Mouse (Mus musculus) CH12.LX (cell line): ENCODE results near the gene Hbs1l. TPM values are rescaled to one million over a fixed set of nuclear protein-coding genes. Genes with fewer than 3 reads are reported as not detected.

Experiments
- DNase-seq: peaks from one replicate; pipeline ENCODE4 v3.0.0-alpha.2; 2013; ENCODE audit errors: extremely low read depth
- H3K27ac ChIP-seq: 2 replicates; pipeline ENCODE4 v1.5.1; 2012; ENCODE audit warnings: low read depth, mild to moderate bottlenecking, control low read depth, moderate library complexity; ENCODE audit not compliant: insufficient read depth
- H3K27me3 ChIP-seq: replicated peaks from 2 replicates; pipeline ENCODE3; 2012; ENCODE audit warnings: inconsistent platforms
- H3K36me3 ChIP-seq, 2 experiments: replicated peaks in 1 of 2; 2 replicates each; pipeline versions ENCODE3 to v1.6.1; 2012; ENCODE audit warnings: inconsistent platforms in 1 of 2, low read length in 1 of 2, mild to moderate bottlenecking in 1 of 2, mixed read lengths in 1 of 2, moderate library complexity in 1 of 2; ENCODE audit not compliant: control insufficient read depth in 1 of 2, insufficient read depth in 1 of 2
- H3K4me1 ChIP-seq, 2 experiments: 2 replicates each; pipeline ENCODE4 v1.6.1; 2012; ENCODE audit warnings: inconsistent platforms in 1 of 2, moderate library complexity in 1 of 2; ENCODE audit not compliant: insufficient read depth in 2 of 2, control insufficient read depth in 1 of 2
- H3K4me2 ChIP-seq: 2 replicates; pipeline ENCODE4 v1.6.1; 2012; ENCODE audit warnings: low read depth, mild to moderate bottlenecking, control low read depth; ENCODE audit not compliant: poor library complexity, insufficient read depth, severe bottlenecking
- H3K4me3 ChIP-seq, 3 experiments: fragments of 150-350 bp in 1 of 3; sonication (generic) in 1 of 3; replicated peaks in 1 of 3; 2 replicates each; pipeline versions ENCODE3 to v1.5.1; 2011 to 2012; ENCODE audit warnings: low read depth in 2 of 3, low read length in 2 of 3, mild to moderate bottlenecking in 2 of 3, moderate library complexity in 2 of 3, control low read depth in 1 of 3, improper control_type of control experiment in 1 of 3, inconsistent platforms in 1 of 3, mixed read lengths in 1 of 3; ENCODE audit not compliant: poor library complexity in 1 of 3
- H3K79me2 ChIP-seq: replicated peaks from 2 replicates; pipeline ENCODE4 v1.6.1; 2012; ENCODE audit warnings: mild to moderate bottlenecking, moderate library complexity; ENCODE audit not compliant: control insufficient read depth, poor library complexity, insufficient read depth, severe bottlenecking; ENCODE audit errors: extremely low read depth
- H3K9ac ChIP-seq: 2 replicates; pipeline ENCODE4 v1.6.1; 2012; ENCODE audit warnings: low read depth, mild to moderate bottlenecking, control low read depth, moderate library complexity; ENCODE audit not compliant: insufficient read depth
- H3K9me3 ChIP-seq: replicated peaks from 2 replicates; pipeline ENCODE3; 2012; ENCODE audit warnings: low read length, inconsistent platforms, mixed read lengths
- EP300 ChIP-seq: IDR thresholded peaks from 2 replicates; pipeline ENCODE4 v1.6.1; 2011; ENCODE audit warnings: low read length, improper control_type of control experiment
- ETS1 ChIP-seq: conservative IDR thresholded peaks from 2 replicates; pipeline ENCODE4 v1.6.1; 2012; ENCODE audit warnings: low read depth, mild to moderate bottlenecking, inconsistent platforms, low read length, improper control_type of control experiment, moderate library complexity
- GABPA ChIP-seq: IDR thresholded peaks from 2 replicates; pipeline ENCODE4 v1.6.1; 2012; ENCODE audit warnings: low read depth, low read length, improper control_type of control experiment, inconsistent platforms; ENCODE audit not compliant: insufficient replicate concordance
- HCFC1 ChIP-seq: IDR thresholded peaks from 2 replicates; pipeline ENCODE4 v1.6.1; 2012; ENCODE audit warnings: low read depth, mild to moderate bottlenecking, inconsistent platforms, low read length, improper control_type of control experiment
- MEF2A ChIP-seq: IDR thresholded peaks from 2 replicates; pipeline ENCODE4 v1.6.1; 2014; ENCODE audit warnings: low read depth, mild to moderate bottlenecking, inconsistent platforms, low read length, improper control_type of control experiment, borderline replicate concordance
- RCOR1 ChIP-seq: conservative IDR thresholded peaks from 2 replicates; pipeline ENCODE4 v1.6.1; 2012; ENCODE audit warnings: low read depth, mild to moderate bottlenecking, inconsistent platforms, low read length, improper control_type of control experiment
- SIN3A ChIP-seq: IDR thresholded peaks from 2 replicates; pipeline ENCODE4 v1.6.1; 2012; ENCODE audit warnings: low read length, improper control_type of control experiment, inconsistent platforms
- USF1 ChIP-seq: IDR thresholded peaks from 2 replicates; pipeline ENCODE4 v1.6.1; 2014; ENCODE audit warnings: low read depth, mild to moderate bottlenecking, inconsistent platforms, low read length, improper control_type of control experiment
- dilution Hi-C: fragments of 300-500 bp; cut with MboI; formaldehyde crosslinking; loops from 2 replicates; pipeline ENCODE4 v1.14.3; 2020; ENCODE audit warnings: low sequenced_read_pairs; ENCODE audit not compliant: extremely low pct_unique_long_range_greater_than_20kb, extremely low pct_ligation_motif_present
- in situ Hi-C: fragments of 300-500 bp; cut with MboI; formaldehyde crosslinking; loops from 3 replicates; pipeline ENCODE4 v1.14.3; 2019; ENCODE audit warnings: low sequenced_read_pairs, low pct_ligation_motif_present, low pct_unique_long_range_greater_than_20kb, mixed read lengths
- polyA plus RNA-seq: library from polyadenylated mRNA; unstranded; fragments of >175 nt; gene quantifications from 2 replicates; pipeline ENCODE4 v1.2.1, GENCODE M21; 2012; ENCODE audit warnings: low read depth; ENCODE audit not compliant: insufficient read length
- total RNA-seq, 2 experiments: library from RNA; depleted of rRNA; stranded (reverse); fragments of 300-350 nt in 1 of 2; fragments of >200 nt in 1 of 2; gene quantifications; 2 replicates each; pipeline ENCODE4 v1.2.3; 2012 to 2014

Gene Hbs1l
- total and polyA plus RNA-seq, 3 experiments, result 99.7 to 111 (median 111) TPM

GRCm38 (mm10) chr10:21400453-21400852 is 104.7 kb downstream of the Hbs1l start:
- in situ Hi-C loops, result no loop called here
- Histone ChIP-seq H3K4me2 (no peak overlapping the region), H3K36me3 (no peaks in the 10 kb centered on the region), H3K4me3 (no peak overlapping the region), H3K27me3 (no peaks in the 10 kb centered on the region), H3K79me2 (no peaks in the 10 kb centered on the region), H3K9me3 (no peaks in the 10 kb centered on the region), H3K27ac (no peak overlapping the region), H3K9ac (no peak overlapping the region), H3K4me1 (peaks cover 4 to 23% of the 10 kb centered on the region in 2 experiments)
- no peak for TF ChIP-seq SIN3A
- TF ChIP-seq RCOR1, result no peak
- no peak for TF ChIP-seq MEF2A
- DNase-seq, result no peak
- dilution Hi-C loops, result no loop called here

GRCm38 (mm10) chr10:21401259-21401658 is 105.5 kb downstream of the Hbs1l start:
- dilution Hi-C loops, result no loop called here
- H3K27ac ChIP-seq, result no peak overlapping the region

GRCm38 (mm10) chr10:21404822-21405221 is 109.0 kb downstream of the Hbs1l start:
- H3K9ac ChIP-seq, result no peak overlapping the region
- in situ Hi-C loops, result no loop called here
- dilution Hi-C loops, result no loop called here
- H3K27me3 ChIP-seq, result no peaks in the 10 kb centered on the region
- H3K27ac ChIP-seq, result no peak overlapping the region
- H3K4me3 ChIP-seq, result no peak overlapping the region
- TF ChIP-seq HCFC1 (no peak), MEF2A (peak; percentile 26; the same call in 1 of the 2 replicates), ETS1 (0 out of 2 replicates have a peak, but pooled peaks have one; percentile 58), GABPA (no peak), EP300 (peak; percentile 63)
- H3K79me2 ChIP-seq, result no peaks in the 10 kb centered on the region
- peaks cover 0 to 19% of the 10 kb centered on the region in 2 experiments; a peak in 2 of 4 replicates for H3K4me1 ChIP-seq
- no peak overlapping the region for H3K4me2 ChIP-seq
- peak; percentile 69 for DNase-seq
- no peaks in the 10 kb centered on the region for H3K36me3 ChIP-seq
- H3K9me3 ChIP-seq, result peaks cover 3% of the 10 kb centered on the region

More at GRCm38 (mm10) chr10:21401259-21401658, 105.5 kb downstream of the Hbs1l start:
- H3K27me3 ChIP-seq, result no peaks in the 10 kb centered on the region
- H3K4me1 ChIP-seq, result peaks cover 0 to 21% of the 10 kb centered on the region in 2 experiments; a peak in 2 of 4 replicates
- H3K9ac ChIP-seq, result no peak overlapping the region
- no peak overlapping the region for H3K4me2 ChIP-seq
- in situ Hi-C loops, result no loop called here
- TF ChIP-seq USF1 (peak; percentile 13; the same call in 1 of the 2 replicates), RCOR1 (no peak)
- DNase-seq, result no peak
- H3K36me3 ChIP-seq, result no peaks in the 10 kb centered on the region
- H3K4me3 ChIP-seq, result no peak overlapping the region
- H3K9me3 ChIP-seq, result no peaks in the 10 kb centered on the region
- H3K79me2 ChIP-seq, result no peaks in the 10 kb centered on the region
